Mouse (Mus musculus) neural tube, embryonic 11.5 days (tissue): ENCODE data around the gene Slc24a3. TPM values are rescaled to one million over a fixed set of nuclear protein-coding genes. Genes with fewer than 3 reads are reported as not detected.

ENCODE experiments used
- ATAC-seq: fragments of 200-750 bp; cut with Nextera tagmentation; 2 replicates; pipeline ENCODE4 v1.8.0; 2017; ENCODE audit warnings: moderate number of reproducible peaks, mild to moderate bottlenecking, moderate TSS enrichment, moderate library complexity; ENCODE audit not compliant: insufficient read depth, low FRiP score, low TSS enrichment
- DNase-seq: peaks from one replicate; pipeline ENCODE4 v3.0.0-alpha.2; 2015; ENCODE audit warnings: low spot score
- H3K27ac ChIP-seq: fragments of 300-500 bp; sonication (generic); 2 replicates; pipeline ENCODE4 v1.5.1; 2014; ENCODE audit warnings: low read depth, mild to moderate bottlenecking, low read length
- H3K27me3 ChIP-seq: fragments of 300-500 bp; sonication (generic); 2 replicates; pipeline ENCODE4 v1.6.1; 2014; ENCODE audit warnings: mild to moderate bottlenecking, low read length, mixed read lengths; ENCODE audit not compliant: control insufficient read depth, insufficient read depth
- H3K36me3 ChIP-seq: fragments of 300-500 bp; sonication (generic); 2 replicates; pipeline ENCODE4 v1.6.1; 2014; ENCODE audit warnings: mild to moderate bottlenecking, low read length, moderate library complexity, mixed read lengths; ENCODE audit not compliant: control insufficient read depth, insufficient read depth
- H3K4me1 ChIP-seq: fragments of 300-500 bp; sonication (generic); 2 replicates; pipeline ENCODE4 v1.6.1; 2014; ENCODE audit warnings: low read length, mixed read lengths; ENCODE audit not compliant: control insufficient read depth, insufficient read depth
- H3K4me2 ChIP-seq: fragments of 300-500 bp; sonication (generic); 2 replicates; pipeline ENCODE4 v1.6.1; 2014; ENCODE audit warnings: low read depth, mild to moderate bottlenecking, moderate library complexity
- H3K4me3 ChIP-seq: fragments of 300-500 bp; sonication (generic); 2 replicates; pipeline ENCODE4 v1.5.1; 2014; ENCODE audit warnings: low read depth, low read length
- H3K9ac ChIP-seq: fragments of 300-500 bp; sonication (generic); 2 replicates; pipeline ENCODE4 v1.6.1; 2014; ENCODE audit warnings: mild to moderate bottlenecking, low read length
- H3K9me3 ChIP-seq: fragments of 300-500 bp; sonication (generic); 2 replicates; pipeline ENCODE4 v1.6.1; 2016; ENCODE audit warnings: low read length; ENCODE audit not compliant: control insufficient read depth
- WGBS: fragments of 180-500 bp; shearing (Covaris S2); extraction: QIAGEN DNeasy Blood & Tissue Kit; methylation state at CpG from one replicate; pipeline ENCODE4 v1.1.7; 2014; 5-methylcytosine and 5-hydroxymethylcytosine counted together
- polyA plus RNA-seq: library from polyadenylated mRNA; unstranded; fragments of >200 nt; fragmentation: Nextera tagmentation; extraction: Ambion mirVana; gene quantifications from 2 replicates; pipeline ENCODE4 v1.2.1, GENCODE M21; 2014

Gene Slc24a3
- polyA plus RNA-seq, 1 experiment from 2014 or later: 6.2 TPM

DNA sequence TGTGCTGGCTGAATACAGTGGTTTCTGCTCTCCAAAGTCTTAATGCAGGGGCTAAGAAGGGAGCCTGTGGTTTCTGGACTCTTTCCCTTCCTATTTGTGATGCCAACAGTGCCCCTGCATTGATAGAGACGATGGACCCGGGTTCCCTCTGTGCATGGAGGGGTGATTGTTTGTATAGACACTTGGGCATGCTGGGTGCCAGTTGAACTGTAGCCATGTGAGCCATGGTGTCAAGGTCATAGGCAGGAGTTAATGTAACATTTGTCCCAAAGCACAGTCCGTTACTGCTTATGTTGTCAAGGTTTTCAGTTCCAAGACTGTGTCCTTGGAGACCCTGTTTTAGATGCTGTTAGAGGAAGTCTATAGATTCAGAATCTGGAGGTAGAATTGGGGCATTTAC, 80.6 kb downstream of the Slc24a3 start:
- H3K9ac ChIP-seq: no peak overlapping the region
- DNase-seq: no peak
- H3K4me1 ChIP-seq: no peaks in the 10 kb centered on the region
- ATAC-seq: no peak
- H3K36me3 ChIP-seq: no peaks in the 10 kb centered on the region
- no peak overlapping the region for H3K27ac ChIP-seq
- H3K4me2 ChIP-seq: no peak overlapping the region
- 91% methylated on average over 3 of the region's 3 CpGs for WGBS
- H3K4me3 ChIP-seq: no peak overlapping the region
- no peaks in the 10 kb centered on the region for H3K9me3 ChIP-seq
- H3K27me3 ChIP-seq: no peaks in the 10 kb centered on the region

GRCm38 (mm10) chr2:145257332-145257731, 89.8 kb downstream of the Slc24a3 start:
- H3K9me3 ChIP-seq: no peaks in the 10 kb centered on the region
- DNase-seq: no peak
- WGBS: 90% methylated on average over 3 of the region's 3 CpGs
- H3K27me3 ChIP-seq: no peaks in the 10 kb centered on the region
- H3K4me2 ChIP-seq: no peak overlapping the region
- no peaks in the 10 kb centered on the region for H3K36me3 ChIP-seq
- no peak overlapping the region for H3K27ac ChIP-seq
- no peak for ATAC-seq
- no peaks in the 10 kb centered on the region for H3K4me1 ChIP-seq
- H3K4me3 ChIP-seq: no peak overlapping the region
- no peak overlapping the region for H3K9ac ChIP-seq

DNA sequence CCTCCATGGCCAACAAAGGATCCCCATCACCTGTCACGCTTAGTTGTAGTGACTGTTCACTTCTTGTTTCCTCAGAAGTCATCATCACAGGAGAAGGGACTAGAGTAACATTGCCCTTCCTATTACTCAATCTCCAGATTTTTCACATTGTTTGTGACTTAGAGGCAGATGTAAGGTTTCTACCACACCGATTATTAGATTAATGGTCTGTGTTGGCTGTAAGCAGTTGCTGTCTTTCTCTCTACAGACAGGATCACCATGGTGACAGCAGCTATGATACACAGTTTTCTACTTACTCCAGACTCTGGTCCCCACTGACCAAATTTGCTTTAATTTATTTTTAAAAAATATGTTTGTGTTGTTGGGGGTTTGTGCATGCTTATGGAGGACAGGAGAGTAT, 90.3 kb downstream of the Slc24a3 start:
- WGBS: 88% methylated on average over 2 of the region's 2 CpGs
- H3K4me3 ChIP-seq: no peak overlapping the region

GRCm38 (mm10) chr2:145260574-145260973, 93.0 kb downstream of the Slc24a3 start:
- H3K9me3 ChIP-seq: no peaks in the 10 kb centered on the region
- H3K27me3 ChIP-seq: no peaks in the 10 kb centered on the region
- H3K36me3 ChIP-seq: no peaks in the 10 kb centered on the region
- WGBS: 76% methylated on average over 1 of the region's 1 CpGs
- ATAC-seq: no peak
- H3K27ac ChIP-seq: no peak overlapping the region
- DNase-seq: no peak
- no peak overlapping the region for H3K4me3 ChIP-seq
- H3K4me1 ChIP-seq: no peaks in the 10 kb centered on the region
- H3K9ac ChIP-seq: no peak overlapping the region
- no peak overlapping the region for H3K4me2 ChIP-seq

More for the DNA sequence above, 90.3 kb downstream of the Slc24a3 start:
- Histone ChIP-seq H3K4me1 (no peaks in the 10 kb centered on the region), H3K9me3 (no peaks in the 10 kb centered on the region), H3K27me3 (no peaks in the 10 kb centered on the region), H3K36me3 (no peaks in the 10 kb centered on the region), H3K4me2 (no peak overlapping the region), H3K9ac (no peak overlapping the region), H3K27ac (no peak overlapping the region)
- no peak for DNase-seq
- no peak for ATAC-seq

GRCm38 (mm10) chr2:145262153-145262552, 94.6 kb downstream of the Slc24a3 start:
- no peaks in the 10 kb centered on the region for H3K27me3 ChIP-seq
- H3K9ac ChIP-seq: no peak overlapping the region
- DNase-seq (no peak), ATAC-seq (no peak)
- no peaks in the 10 kb centered on the region for H3K4me1 ChIP-seq
- H3K36me3 ChIP-seq: no peaks in the 10 kb centered on the region
- no peak overlapping the region for H3K27ac ChIP-seq
- H3K4me2 ChIP-seq: no peak overlapping the region
- H3K4me3 ChIP-seq: no peak overlapping the region
- 94% methylated on average over 1 of the region's 1 CpGs for WGBS
- no peaks in the 10 kb centered on the region for H3K9me3 ChIP-seq

DNA sequence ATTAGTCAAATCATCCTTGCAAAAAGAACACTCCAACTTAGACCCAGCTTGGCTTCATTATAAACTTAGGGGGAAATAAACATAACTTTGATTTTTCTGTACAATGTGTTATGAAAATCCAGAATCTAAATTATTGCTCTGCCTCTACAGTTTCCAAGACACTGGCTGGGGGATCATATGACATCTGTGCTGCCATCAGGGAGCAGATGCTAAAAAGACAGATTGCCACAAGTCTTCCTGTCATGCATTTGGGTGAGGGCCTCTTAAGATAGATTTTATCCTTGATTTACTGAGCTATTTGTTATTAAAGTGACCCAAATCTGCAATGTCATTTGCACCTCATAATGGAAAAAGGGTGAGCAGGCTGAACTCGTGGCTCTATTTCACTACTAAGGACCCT, 99.2 kb downstream of the Slc24a3 start:
- H3K9ac ChIP-seq: no peak overlapping the region
- H3K4me1 ChIP-seq: no peaks in the 10 kb centered on the region
- H3K4me3 ChIP-seq: no peak overlapping the region
- no peaks in the 10 kb centered on the region for H3K36me3 ChIP-seq
- no peak overlapping the region for H3K27ac ChIP-seq
- 51% methylated on average over 1 of the region's 1 CpGs for WGBS
- DNase-seq: no peak
- H3K9me3 ChIP-seq: no peaks in the 10 kb centered on the region
- no peaks in the 10 kb centered on the region for H3K27me3 ChIP-seq
- ATAC-seq: no peak
- H3K4me2 ChIP-seq: no peak overlapping the region

DNA sequence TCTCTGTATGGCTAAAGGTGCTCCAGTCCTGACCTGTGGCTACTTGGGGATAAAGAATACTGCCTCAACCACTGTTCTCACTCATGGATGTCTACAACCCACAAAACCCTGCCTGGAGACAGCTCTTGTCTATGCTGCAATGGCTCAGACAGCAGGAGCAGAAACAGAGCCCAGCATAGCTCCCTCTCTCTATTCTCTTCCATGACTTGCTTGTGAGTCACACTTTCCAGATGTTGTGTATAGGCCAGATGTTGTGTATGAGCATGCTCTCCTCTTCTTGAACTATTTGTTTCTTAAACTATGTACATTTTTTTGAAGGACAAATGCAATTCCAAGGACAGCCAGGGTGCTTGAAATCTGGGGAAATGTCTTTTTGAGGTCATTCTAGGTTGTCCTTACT, 101.4 kb downstream of the Slc24a3 start:
- Histone ChIP-seq H3K36me3 (no peaks in the 10 kb centered on the region), H3K9me3 (no peaks in the 10 kb centered on the region)

DNA sequence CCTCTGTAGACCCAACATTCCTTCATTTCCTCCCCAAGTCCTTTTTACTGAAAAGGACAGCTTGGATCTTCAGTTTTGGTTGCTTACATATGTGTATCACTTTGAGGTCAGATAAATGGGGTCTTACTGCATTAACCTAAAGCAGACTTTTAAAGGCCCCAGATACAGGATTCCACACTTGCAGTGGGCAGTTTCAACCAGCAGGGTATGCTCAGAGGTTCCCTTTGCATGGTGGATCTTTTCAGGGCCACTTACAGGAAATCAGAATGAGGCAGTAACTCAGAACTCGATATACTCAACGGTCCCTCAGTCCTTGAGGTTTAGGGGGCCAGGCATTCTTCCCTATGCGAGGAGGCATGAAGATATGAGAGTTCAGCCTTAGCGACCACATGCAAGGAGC, 101.9 kb downstream of the Slc24a3 start:
- Histone ChIP-seq H3K4me2 (no peak overlapping the region), H3K27me3 (no peaks in the 10 kb centered on the region), H3K4me3 (no peak overlapping the region), H3K9ac (no peak overlapping the region), H3K4me1 (no peaks in the 10 kb centered on the region), H3K36me3 (no peaks in the 10 kb centered on the region), H3K27ac (no peak overlapping the region), H3K9me3 (no peaks in the 10 kb centered on the region)
- WGBS: 86% methylated on average over 4 of the region's 4 CpGs
- ATAC-seq (no peak), DNase-seq (no peak)

More for the DNA sequence above, 101.4 kb downstream of the Slc24a3 start:
- Histone ChIP-seq H3K27me3 (no peaks in the 10 kb centered on the region), H3K4me3 (no peak overlapping the region), H3K4me1 (no peaks in the 10 kb centered on the region), H3K27ac (no peak overlapping the region), H3K4me2 (no peak overlapping the region), H3K9ac (no peak overlapping the region)
- ATAC-seq: no peak
- DNase-seq: no peak

- ATAC-seq (no peak), DNase-seq (no peak)
- Histone ChIP-seq H3K36me3 (no peaks in the 10 kb centered on the region), H3K4me3 (no peak overlapping the region), H3K9me3 (no peaks in the 10 kb centered on the region), H3K9ac (no peak overlapping the region), H3K27ac (no peak overlapping the region), H3K27me3 (no peaks in the 10 kb centered on the region), H3K4me1 (no peaks in the 10 kb centered on the region), H3K4me2 (no peak overlapping the region)
- WGBS: 90% methylated on average over 9 of the region's 9 CpGs
These were observed 106.6 kb downstream of the Slc24a3 start for GRCm38 (mm10) chr2:145274016-145274677.
